In genomic region chr1:24100870-24101358, GRCm38 (mm10) we compare ENCODE assay signal across 8 mouse cellular contexts. TPM values are rescaled to one million over a fixed set of nuclear protein-coding genes. Genes with fewer than 3 reads are reported as not detected.
DNase-seq lines count a peak whose midpoint lies in the region; ATAC-seq and TF ChIP-seq lines count a peak whose summit lies in the region.

No protein-coding gene starts in this region.

- peak overlapping the region; percentile 96 for H3K9ac ChIP-seq in kidney, postnatal 0 days (ENCODE audit: low read depth, low read length)
- peak overlapping the region; percentile 94 for H3K9ac ChIP-seq in embryonic facial prominence, embryonic 14.5 days (ENCODE audit: low read depth, low read length)
- no peak overlapping the region for H3K9ac ChIP-seq in intestine, embryonic 15.5 days

- 50% methylated on average over 6 of the region's 6 CpGs for WGBS in kidney, postnatal 0 days
- 49% methylated on average over 6 of the region's 6 CpGs for WGBS in embryonic facial prominence, embryonic 14.5 days
- 49% methylated on average over 6 of the region's 6 CpGs for WGBS in intestine, embryonic 15.5 days

- TF ChIP-seq POLR2A in myocyte (IDR thresholded peaks at IDR 0.05; ENCODE audit: insufficient read length, low read depth): no peak

- no peaks in the 10 kb centered on the region for H3K36me3 ChIP-seq in kidney, postnatal 0 days (ENCODE audit: insufficient read depth, low read length)
- no peaks in the 10 kb centered on the region for H3K36me3 ChIP-seq in embryonic facial prominence, embryonic 14.5 days (ENCODE audit: control insufficient read depth, insufficient read depth, low read length)
- no peaks in the 10 kb centered on the region for H3K36me3 ChIP-seq in intestine, embryonic 15.5 days
- H3K36me3 ChIP-seq in myocyte (ENCODE audit: control insufficient read depth, insufficient read depth): no peaks in the 10 kb centered on the region

- no peak for ATAC-seq in kidney, postnatal 0 days (replicated peaks; ENCODE audit: low FRiP score, low read depth)
- no peak; the same call in 1 of the 2 replicates for ATAC-seq in embryonic facial prominence, embryonic 14.5 days (ENCODE audit: low read depth)
- ATAC-seq in intestine, embryonic 15.5 days: no peak

- H3K27me3 ChIP-seq in kidney, postnatal 0 days (ENCODE audit: insufficient read depth, low read length): no peaks in the 10 kb centered on the region
- no peaks in the 10 kb centered on the region for H3K27me3 ChIP-seq in embryonic facial prominence, embryonic 14.5 days (replicated peaks; ENCODE audit: control insufficient read depth, insufficient read depth, low read length)
- no peaks in the 10 kb centered on the region for H3K27me3 ChIP-seq in intestine, embryonic 15.5 days (replicated peaks)
- no peaks in the 10 kb centered on the region for H3K27me3 ChIP-seq in myocyte (ENCODE audit: control insufficient read depth, insufficient read depth, insufficient read length)

- peak overlapping the region; percentile 58; the same call in 1 of the 2 replicates for H3K27ac ChIP-seq in kidney, postnatal 0 days
- peak overlapping the region; percentile 73 for H3K27ac ChIP-seq in embryonic facial prominence, embryonic 14.5 days (replicated peaks; ENCODE audit: low read depth, low read length)
- H3K27ac ChIP-seq in intestine, embryonic 15.5 days: no peak overlapping the region

- no peak for DNase-seq in kidney, postnatal 0 days (ENCODE audit: low spot score)
- DNase-seq in kidney, postnatal 14 days: no peak
- no peak for DNase-seq in embryonic facial prominence, embryonic 14.5 days (ENCODE audit: low spot score)
- no peak for DNase-seq in retina, postnatal 1 day
- DNase-seq in ovary, adult 18-20 months (ENCODE audit: low spot score): no peak
- no peak for DNase-seq in left cerebral cortex, adult 9 months (ENCODE audit: low spot score in 2 of 2)

- peak overlapping the region; percentile 89 for H3K4me2 ChIP-seq in kidney, postnatal 0 days (ENCODE audit: low read length)
- H3K4me2 ChIP-seq in embryonic facial prominence, embryonic 14.5 days (ENCODE audit: low read depth, low read length): peak overlapping the region; percentile 59
- H3K4me2 ChIP-seq in intestine, embryonic 15.5 days (replicated peaks): peak overlapping the region; percentile 71
- H3K4me2 ChIP-seq in myocyte (ENCODE audit: low read depth): peak overlapping the region; percentile 81

- H3K9me3 ChIP-seq in kidney, postnatal 0 days (replicated peaks; ENCODE audit: low read length): no peaks in the 10 kb centered on the region
- H3K9me3 ChIP-seq in embryonic facial prominence, embryonic 14.5 days (ENCODE audit: control insufficient read depth, low read length): no peaks in the 10 kb centered on the region
- no peaks in the 10 kb centered on the region for H3K9me3 ChIP-seq in intestine, embryonic 15.5 days

- peaks cover 35% of the 10 kb centered on the region for H3K79me2 ChIP-seq in myocyte (ENCODE audit: control insufficient read depth, insufficient read depth)

- peak overlapping the region; percentile 85 for H3K4me3 ChIP-seq in kidney, postnatal 0 days (replicated peaks; ENCODE audit: low read depth, low read length)
- peak overlapping the region; percentile 89 for H3K4me3 ChIP-seq in embryonic facial prominence, embryonic 14.5 days (ENCODE audit: low read depth, low read length)
- peak overlapping the region; percentile 91 for H3K4me3 ChIP-seq in intestine, embryonic 15.5 days (replicated peaks)
- H3K4me3 ChIP-seq in myocyte: peak overlapping the region; percentile 71

- H3K4me1 ChIP-seq in kidney, postnatal 0 days (replicated peaks; ENCODE audit: insufficient read depth, low read length): peaks cover 11% of the 10 kb centered on the region; the same call in 1 of the 2 replicates
- peaks cover 15% of the 10 kb centered on the region for H3K4me1 ChIP-seq in embryonic facial prominence, embryonic 14.5 days (ENCODE audit: control insufficient read depth, insufficient read depth, low read length)
- peaks cover 3% of the 10 kb centered on the region; the same call in 1 of the 2 replicates for H3K4me1 ChIP-seq in intestine, embryonic 15.5 days (replicated peaks)

- no peak overlapping the region for H3ac ChIP-seq in myocyte (ENCODE audit: control insufficient read depth, insufficient read length)

- no peak for TF ChIP-seq CTCF in kidney, postnatal 0 days (IDR thresholded peaks at IDR 0.05; ENCODE audit: low read depth)

TF ChIP-seq in myocyte, 11 proteins besides CTCF, POLR2A, EP300 and RAD21:
- TF ChIP-seq MYOD1 (IDR thresholded peaks at IDR 0.05; ENCODE audit: control insufficient read depth in 1 of 3, insufficient read length in 2 of 3, low read depth in 2 of 3): no peak
- TF ChIP-seq SRF (IDR thresholded peaks at IDR 0.05; ENCODE audit: control insufficient read depth, insufficient read length, low read depth): no peak
- no peak for TF ChIP-seq TCF12 (IDR thresholded peaks at IDR 0.05; ENCODE audit: insufficient read depth, poor library complexity, severe bottlenecking)
- TF ChIP-seq REST (IDR thresholded peaks at IDR 0.05; ENCODE audit: insufficient read depth, insufficient read length): no peak
- TF ChIP-seq CEBPB (IDR thresholded peaks at IDR 0.05; ENCODE audit: insufficient read depth, poor library complexity, severe bottlenecking): no peak
- TF ChIP-seq E2F4 (IDR thresholded peaks at IDR 0.05; ENCODE audit: insufficient read depth): no peak
- no peak for TF ChIP-seq TCF3 (IDR thresholded peaks at IDR 0.05; ENCODE audit: insufficient read length, low read depth)
- TF ChIP-seq MYOG (IDR thresholded peaks at IDR 0.05; ENCODE audit: control insufficient read depth in 1 of 3, insufficient read depth in 1 of 3, insufficient read length in 2 of 3, low read depth in 2 of 3): no peak

RNA-seq across cellular contexts. Expression of gene Fam135a, which starts 0.8 kb away (rescaled TPM):
- 21.8 and 22.5 TPM in 2 replicates for polyA plus RNA-seq in kidney, postnatal 0 days (2015; fragmentation: Nextera tagmentation; extraction: Ambion mirVana)
- polyA plus RNA-seq in embryonic facial prominence, embryonic 14.5 days (2014; fragmentation: Nextera tagmentation; extraction: Ambion mirVana): 25.5 and 27.8 TPM in 2 replicates
- polyA plus RNA-seq in intestine, embryonic 15.5 days (2015; fragmentation: Nextera tagmentation; extraction: Ambion mirVana): 35.0 and 39.4 TPM in 2 replicates
- polyA plus RNA-seq in myocyte (2012; fragmentation: generic; extraction: Trizol): 6.5 TPM
